Mouse (Mus musculus) midbrain, embryonic 13.5 days (tissue): ENCODE measurements at regions not wholly inside any gene's neighbourhood (a gene's known extent, or its start where the extent isn't known, plus 50 kb on each side); places are given as distances from the start of the nearest gene placed in this dataset.
A peak's percentile ranks its signal among the peaks of the same experiment; 100 is the strongest.

Source experiments
- ATAC-seq: fragments of 200-750 bp; cut with Nextera tagmentation; 2 replicates; pipeline ENCODE4 v1.8.0; 2017; ENCODE audit warnings: mild to moderate bottlenecking, moderate TSS enrichment, moderate library complexity
- H3K27ac ChIP-seq: fragments of 300-500 bp; sonication (generic); 2 replicates; pipeline ENCODE4 v1.5.1; 2015; ENCODE audit warnings: inconsistent platforms, mild to moderate bottlenecking, moderate library complexity
- H3K27me3 ChIP-seq: fragments of 300-500 bp; sonication (generic); 2 replicates; pipeline ENCODE4 v1.6.1; 2015; ENCODE audit warnings: mild to moderate bottlenecking, inconsistent platforms
- H3K36me3 ChIP-seq: fragments of 300-500 bp; sonication (generic); 2 replicates; pipeline ENCODE4 v1.6.1; 2015; ENCODE audit warnings: mild to moderate bottlenecking, inconsistent platforms
- H3K4me1 ChIP-seq: fragments of 300-500 bp; sonication (generic); replicated peaks from 2 replicates; pipeline ENCODE4 v1.6.1; 2015; ENCODE audit warnings: inconsistent platforms
- H3K4me2 ChIP-seq: fragments of 300-500 bp; sonication (generic); replicated peaks from 2 replicates; pipeline ENCODE4 v1.6.1; 2015; ENCODE audit warnings: moderate library complexity, mild to moderate bottlenecking, inconsistent platforms
- H3K4me3 ChIP-seq: fragments of 300-500 bp; sonication (generic); replicated peaks from 2 replicates; pipeline ENCODE4 v1.5.1; 2015; ENCODE audit warnings: mild to moderate bottlenecking, inconsistent platforms
- H3K9ac ChIP-seq: fragments of 300-500 bp; sonication (generic); replicated peaks from 2 replicates; pipeline ENCODE4 v1.6.1; 2015; ENCODE audit warnings: mild to moderate bottlenecking, inconsistent platforms
- H3K9me3 ChIP-seq: fragments of 300-500 bp; sonication (generic); 2 replicates; pipeline ENCODE4 v1.6.1; 2016; ENCODE audit warnings: mild to moderate bottlenecking, inconsistent platforms
- WGBS: fragments of 180-500 bp; shearing (Covaris S2); methylation state at CpG from one replicate; pipeline ENCODE4 v1.1.7; 2015; 5-methylcytosine and 5-hydroxymethylcytosine counted together

- 0 out of 2 replicates have a peak, but pooled peaks have one; percentile 48 for ATAC-seq
- H3K27me3 ChIP-seq, result no peaks in the 10 kb centered on the region
- no peak overlapping the region for H3K27ac ChIP-seq
- no peaks in the 10 kb centered on the region for H3K9me3 ChIP-seq
- H3K9ac ChIP-seq, result no peak overlapping the region
- no peak overlapping the region for H3K4me2 ChIP-seq
- 83% methylated on average over 17 of the region's 17 CpGs for WGBS
- H3K4me3 ChIP-seq, result no peak overlapping the region
- no peaks in the 10 kb centered on the region for H3K36me3 ChIP-seq
- H3K4me1 ChIP-seq, result 0 out of 2 replicates have a peak, but pooled peaks cover 7% of the 10 kb centered on the region
These were observed 384.4 kb downstream of the Mtx2 start for GRCm38 (mm10) chr2:75209790-75210583.

GRCm38 (mm10) chr2:75216931-75217330 lies 391.3 kb downstream of the Mtx2 start:
- H3K27ac ChIP-seq, result no peak overlapping the region
- H3K9ac ChIP-seq, result no peak overlapping the region
- ATAC-seq, result no peak
- no peaks in the 10 kb centered on the region for H3K27me3 ChIP-seq
- WGBS, result 97% methylated on average over 5 of the region's 5 CpGs
- no peak overlapping the region for H3K4me3 ChIP-seq
- no peak overlapping the region for H3K4me2 ChIP-seq
- H3K36me3 ChIP-seq, result no peaks in the 10 kb centered on the region
- H3K4me1 ChIP-seq, result peaks cover 14% of the 10 kb centered on the region
- H3K9me3 ChIP-seq, result no peaks in the 10 kb centered on the region

- Histone ChIP-seq H3K4me1 (peaks cover 14% of the 10 kb centered on the region), H3K9ac (no peak overlapping the region), H3K4me2 (no peak overlapping the region), H3K36me3 (no peaks in the 10 kb centered on the region), H3K4me3 (no peak overlapping the region), H3K9me3 (no peaks in the 10 kb centered on the region), H3K27ac (no peak overlapping the region), H3K27me3 (no peaks in the 10 kb centered on the region)
- WGBS, result 40% methylated on average over 8 of the region's 8 CpGs
- no peak for ATAC-seq
These were observed 395.3 kb downstream of the Mtx2 start for GRCm38 (mm10) chr2:75220775-75221359.

GRCm38 (mm10) chr2:75224443-75224842 lies 398.8 kb downstream of the Mtx2 start:
- no peaks in the 10 kb centered on the region for H3K27me3 ChIP-seq
- 71% methylated on average over 5 of the region's 5 CpGs for WGBS
- H3K4me1 ChIP-seq, result peaks cover 14% of the 10 kb centered on the region
- H3K9ac ChIP-seq, result no peak overlapping the region
- H3K9me3 ChIP-seq, result no peaks in the 10 kb centered on the region
- ATAC-seq, result no peak
- H3K4me2 ChIP-seq, result no peak overlapping the region
- H3K4me3 ChIP-seq, result no peak overlapping the region
- H3K27ac ChIP-seq, result no peak overlapping the region
- H3K36me3 ChIP-seq, result no peaks in the 10 kb centered on the region

GRCm38 (mm10) chr2:75240976-75241375 lies 415.4 kb downstream of the Mtx2 start:
- Histone ChIP-seq H3K36me3 (no peaks in the 10 kb centered on the region), H3K4me3 (no peak overlapping the region), H3K4me2 (no peak overlapping the region), H3K4me1 (peaks cover 20% of the 10 kb centered on the region), H3K27ac (no peak overlapping the region), H3K9ac (no peak overlapping the region), H3K27me3 (no peaks in the 10 kb centered on the region), H3K9me3 (no peaks in the 10 kb centered on the region)
- no peak for ATAC-seq
- 71% methylated on average over 1 of the region's 1 CpGs for WGBS

GRCm38 (mm10) chr2:75244311-75245033 lies 414.6 kb upstream of the Hnrnpa3 start:
- WGBS, result 45% methylated on average over 17 of the region's 17 CpGs
- H3K4me3 ChIP-seq, result no peak overlapping the region
- no peaks in the 10 kb centered on the region for H3K27me3 ChIP-seq
- no peak overlapping the region for H3K4me2 ChIP-seq
- 0 out of 2 replicates have a peak, but pooled peaks have one; percentile 35 for ATAC-seq
- no peaks in the 10 kb centered on the region for H3K9me3 ChIP-seq
- H3K27ac ChIP-seq, result peak overlapping the region; percentile 35
- 0 out of 2 replicates have a peak overlapping the region, but pooled peaks have one; percentile 2 for H3K9ac ChIP-seq
- H3K4me1 ChIP-seq, result peaks cover 25% of the 10 kb centered on the region
- H3K36me3 ChIP-seq, result no peaks in the 10 kb centered on the region

- no peak for ATAC-seq
- H3K36me3 ChIP-seq, result no peaks in the 10 kb centered on the region
- no peak overlapping the region for H3K4me3 ChIP-seq
- no peak overlapping the region for H3K9ac ChIP-seq
- no peaks in the 10 kb centered on the region for H3K27me3 ChIP-seq
- H3K4me1 ChIP-seq, result peaks cover 25% of the 10 kb centered on the region
- H3K4me2 ChIP-seq, result no peak overlapping the region
- 62% methylated on average over 6 of the region's 6 CpGs for WGBS
- peak overlapping the region; percentile 35; the same call in 1 of the 2 replicates for H3K27ac ChIP-seq
- no peaks in the 10 kb centered on the region for H3K9me3 ChIP-seq
These were observed 413.8 kb upstream of the Hnrnpa3 start for GRCm38 (mm10) chr2:75245256-75245655.

- ATAC-seq, result peak; percentile 44; the same call in 1 of the 2 replicates
- H3K27me3 ChIP-seq, result no peaks in the 10 kb centered on the region
- H3K4me1 ChIP-seq, result peaks cover 25% of the 10 kb centered on the region
- H3K9me3 ChIP-seq, result no peaks in the 10 kb centered on the region
- WGBS, result 72% methylated on average over 5 of the region's 5 CpGs
- H3K36me3 ChIP-seq, result no peaks in the 10 kb centered on the region
- H3K4me3 ChIP-seq, result no peak overlapping the region
- peak overlapping the region; percentile 44; the same call in 1 of the 2 replicates for H3K4me2 ChIP-seq
- no peak overlapping the region for H3K9ac ChIP-seq
- H3K27ac ChIP-seq, result peak overlapping the region; percentile 45
These were observed 413.4 kb upstream of the Hnrnpa3 start for GRCm38 (mm10) chr2:75245662-75246061.

GRCm38 (mm10) chr2:75246082-75246743 lies 412.8 kb upstream of the Hnrnpa3 start:
- no peaks in the 10 kb centered on the region for H3K9me3 ChIP-seq
- ATAC-seq, result peak; percentile 90
- H3K36me3 ChIP-seq, result no peaks in the 10 kb centered on the region
- H3K4me2 ChIP-seq, result peak overlapping the region; percentile 44
- H3K9ac ChIP-seq, result no peak overlapping the region
- no peaks in the 10 kb centered on the region for H3K27me3 ChIP-seq
- WGBS, result 15% methylated on average over 12 of the region's 12 CpGs
- no peak overlapping the region for H3K4me3 ChIP-seq
- H3K27ac ChIP-seq, result peak overlapping the region; percentile 45
- peaks cover 25% of the 10 kb centered on the region for H3K4me1 ChIP-seq

- Histone ChIP-seq H3K4me1 (peaks cover 25% of the 10 kb centered on the region), H3K36me3 (no peaks in the 10 kb centered on the region), H3K9me3 (no peaks in the 10 kb centered on the region), H3K27me3 (no peaks in the 10 kb centered on the region), H3K4me3 (no peak overlapping the region), H3K9ac (no peak overlapping the region), H3K4me2 (no peak overlapping the region), H3K27ac (no peak overlapping the region)
- no peak for ATAC-seq
- WGBS, result 33% methylated on average over 5 of the region's 5 CpGs
These were observed 410.8 kb upstream of the Hnrnpa3 start for GRCm38 (mm10) chr2:75248251-75248650.

GRCm38 (mm10) chr2:75250507-75250906 lies 408.6 kb upstream of the Hnrnpa3 start:
- Histone ChIP-seq H3K27me3 (no peaks in the 10 kb centered on the region), H3K27ac (no peak overlapping the region), H3K4me1 (peaks cover 10% of the 10 kb centered on the region), H3K4me3 (no peak overlapping the region), H3K9me3 (no peaks in the 10 kb centered on the region), H3K9ac (no peak overlapping the region), H3K36me3 (no peaks in the 10 kb centered on the region), H3K4me2 (no peak overlapping the region)
- ATAC-seq, result no peak
- WGBS, result 95% methylated on average over 1 of the region's 1 CpGs
